Mouse (Mus musculus) hindbrain, postnatal 0 days (tissue): Measurements from ENCODE around the gene Pip4k2b. TPM values are rescaled to one million over a fixed set of nuclear protein-coding genes. Genes with fewer than 3 reads are reported as not detected.
A peak's percentile ranks its signal among the peaks of the same experiment; 100 is the strongest.

Experiments
- ATAC-seq: fragments of 200-750 bp; cut with Nextera tagmentation; 2 replicates; pipeline ENCODE4 v1.8.0; 2017; ENCODE audit warnings: mild to moderate bottlenecking, moderate TSS enrichment, moderate library complexity
- DNase-seq: peaks from one replicate; pipeline ENCODE4 v3.0.0-alpha.2; 2015; ENCODE audit warnings: low spot score
- H3K27ac ChIP-seq: fragments of 300-500 bp; sonication (generic); 2 replicates; pipeline ENCODE4 v1.5.1; 2014; ENCODE audit warnings: mild to moderate bottlenecking
- H3K27me3 ChIP-seq: fragments of 300-500 bp; sonication (generic); 2 replicates; pipeline ENCODE4 v1.6.1; 2014; ENCODE audit warnings: low read length, mixed read lengths; ENCODE audit not compliant: insufficient read depth
- H3K36me3 ChIP-seq: fragments of 300-500 bp; sonication (generic); 2 replicates; pipeline ENCODE4 v1.6.1; 2014; ENCODE audit warnings: low read length, mixed read lengths; ENCODE audit not compliant: insufficient read depth
- H3K4me1 ChIP-seq: fragments of 300-500 bp; sonication (generic); 2 replicates; pipeline ENCODE4 v1.6.1; 2014; ENCODE audit warnings: antibody characterized with exemption, low read length, mixed read lengths; ENCODE audit not compliant: insufficient read depth
- H3K4me2 ChIP-seq: fragments of 300-500 bp; sonication (generic); 2 replicates; pipeline ENCODE4 v1.6.1; 2014; ENCODE audit warnings: low read depth, mild to moderate bottlenecking, low read length, moderate library complexity, mixed read lengths
- H3K4me3 ChIP-seq: fragments of 300-500 bp; sonication (generic); 2 replicates; pipeline ENCODE4 v1.5.1; 2014; ENCODE audit warnings: low read length
- H3K9ac ChIP-seq: fragments of 300-500 bp; sonication (generic); replicated peaks from 2 replicates; pipeline ENCODE4 v1.6.1; 2014; ENCODE audit warnings: mild to moderate bottlenecking, low read length, moderate library complexity, mixed read lengths
- H3K9me3 ChIP-seq: fragments of 300-500 bp; sonication (generic); 2 replicates; pipeline ENCODE4 v1.6.1; 2016; ENCODE audit warnings: low read length, mixed read lengths
- CTCF ChIP-seq: IDR thresholded peaks from 2 replicates; pipeline ENCODE4 v1.5.1; 2016; ENCODE audit warnings: antibody characterized with exemption, control low read depth, low read depth
- WGBS: fragments of 180-500 bp; shearing (Covaris S2); extraction: QIAGEN DNeasy Blood & Tissue Kit; methylation state at CpG from one replicate; pipeline ENCODE4 v1.1.7; 2014; 5-methylcytosine and 5-hydroxymethylcytosine counted together
- polyA plus RNA-seq: library from polyadenylated mRNA; unstranded; fragments of >200 nt; fragmentation: Nextera tagmentation; extraction: Ambion mirVana; gene quantifications from 2 replicates; pipeline ENCODE4 v1.2.1, GENCODE M21; 2015
- total RNA-seq: library from RNA; depleted of rRNA; stranded (reverse); fragments of >200 nt; gene quantifications from 2 replicates; pipeline ENCODE4 v1.2.3, GENCODE M21; 2014

The Pip4k2b gene
- total and polyA plus RNA-seq, 2 experiments from 2014 or later = 5.1 to 127 TPM

DNA sequence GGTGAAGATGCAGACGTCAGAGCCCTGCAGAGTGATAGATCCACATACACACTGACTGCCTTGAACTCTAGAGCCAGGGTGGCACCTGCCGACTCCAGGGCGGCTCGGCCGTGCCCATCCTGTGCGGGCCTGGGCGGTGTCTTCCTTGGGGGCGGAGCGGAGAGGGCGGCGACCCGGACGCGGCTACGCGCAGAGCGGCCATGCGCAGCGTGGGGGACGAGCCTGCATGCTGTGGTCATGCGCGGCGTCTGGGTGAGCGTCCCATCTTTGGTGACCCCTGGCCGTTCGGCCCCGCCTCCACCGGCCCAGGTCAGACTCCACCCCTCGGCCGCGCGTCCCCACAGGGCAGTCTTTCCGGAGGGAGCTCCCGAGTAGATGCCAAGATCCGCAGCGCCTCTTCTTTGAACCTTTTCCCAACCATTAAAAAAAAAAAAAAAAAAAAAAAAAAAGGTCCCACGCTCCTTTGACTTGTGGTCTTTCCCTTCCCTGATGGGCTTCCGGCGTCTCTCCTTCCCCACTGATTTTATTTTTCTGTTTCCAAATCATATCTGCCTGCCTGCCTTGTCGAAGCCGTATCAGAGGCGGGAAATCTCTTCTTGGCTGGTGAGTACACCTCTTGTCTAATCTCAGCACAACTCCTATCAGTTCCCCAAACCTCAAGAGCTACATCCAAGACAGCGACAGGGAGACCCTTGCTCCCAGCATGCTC is 58.7 kb downstream of the Pip4k2b start, which contains the start of gene Cisd3:
Gene Cisd3 (plus strand): TSS at position 214 of the 709 bp plus-strand sequence.
- Histone ChIP-seq H3K4me2 (peak within 1 kb of the TSS; percentile 74), H3K36me3 (peaks cover 15% of the 10 kb centered on the region), H3K27ac (peak within 1 kb of the TSS; percentile 1; the same call in 1 of the 2 replicates), H3K4me1 (0 out of 2 replicates have a peak, but pooled peaks cover 8% of the 10 kb centered on the region), H3K4me3 (peak within 1 kb of the TSS; percentile 38), H3K9me3 (no peaks in the 10 kb centered on the region), H3K27me3 (no peaks in the 10 kb centered on the region), H3K9ac (peak within 1 kb of the TSS; percentile 33)
- ATAC-seq (peak; percentile 71), DNase-seq (peak; percentile 80)
- no peak for TF ChIP-seq CTCF
- 1% methylated on average over 43 of the region's 43 CpGs for WGBS

DNA sequence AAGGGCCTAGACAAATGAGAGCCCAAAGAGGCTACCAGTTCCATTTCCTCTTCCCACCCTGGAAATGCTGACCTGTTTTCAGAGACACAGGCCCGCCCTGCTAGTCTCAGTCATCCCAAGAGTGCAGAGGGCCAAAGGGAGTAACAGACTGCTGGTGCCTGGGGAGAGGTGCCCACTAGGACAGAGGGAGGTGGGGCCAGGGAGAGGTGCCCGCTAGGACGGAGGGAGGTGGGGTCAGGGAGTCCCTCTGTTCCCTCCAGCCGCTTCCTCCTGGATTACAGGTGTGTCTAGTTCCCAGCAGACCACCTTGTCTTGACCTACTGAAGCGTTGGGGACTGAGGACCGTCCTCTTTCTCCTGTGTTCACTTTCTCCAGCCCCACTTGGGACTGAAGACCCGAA is 59.7 kb downstream of the Pip4k2b start:
- H3K9ac ChIP-seq = no peak overlapping the region
- no peaks in the 10 kb centered on the region for H3K9me3 ChIP-seq
- H3K4me2 ChIP-seq = no peak overlapping the region
- DNase-seq (no peak), ATAC-seq (no peak)
- H3K27ac ChIP-seq = no peak overlapping the region
- H3K4me1 ChIP-seq = 0 out of 2 replicates have a peak, but pooled peaks cover 8% of the 10 kb centered on the region
- H3K36me3 ChIP-seq = peaks cover 10% of the 10 kb centered on the region
- H3K4me3 ChIP-seq = no peak overlapping the region
- no peaks in the 10 kb centered on the region for H3K27me3 ChIP-seq
- no peak for TF ChIP-seq CTCF
- WGBS = 45% methylated on average over 7 of the region's 7 CpGs

DNA sequence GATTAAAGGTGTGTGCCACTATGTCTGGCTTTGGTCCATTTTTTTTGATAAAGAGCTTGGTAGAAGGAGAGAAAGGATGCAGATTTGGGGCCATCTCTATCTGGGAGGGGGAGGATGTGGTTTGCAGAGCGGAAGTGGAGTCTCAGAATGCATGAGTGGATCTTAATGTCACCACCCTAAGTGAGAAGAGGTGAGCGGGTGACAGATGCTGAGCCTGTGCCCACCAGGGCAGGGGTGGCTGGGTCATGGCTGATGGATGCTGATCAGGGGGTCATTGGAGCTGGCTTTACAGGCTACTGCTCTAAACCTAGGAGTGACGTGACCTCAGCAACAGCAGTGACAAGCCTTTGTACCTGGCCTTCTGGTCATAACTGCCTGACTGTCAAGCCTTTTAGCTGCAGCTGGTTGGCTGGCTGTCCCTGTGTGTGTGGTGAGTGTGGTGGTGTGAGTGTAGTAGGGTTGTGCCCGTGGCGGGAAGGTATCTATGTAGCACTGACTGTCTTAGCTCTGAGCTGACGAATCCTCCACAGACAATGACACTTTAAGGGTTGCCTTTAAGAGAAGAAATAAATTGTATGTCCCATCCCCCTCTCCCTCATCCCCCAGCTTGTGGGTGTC is 60.3 kb downstream of the Pip4k2b start:
- no peak for ATAC-seq
- H3K9ac ChIP-seq = no peak overlapping the region
- no peak overlapping the region for H3K4me2 ChIP-seq
- H3K4me3 ChIP-seq = no peak overlapping the region
- H3K36me3 ChIP-seq = peaks cover 10% of the 10 kb centered on the region
- H3K4me1 ChIP-seq = 0 out of 2 replicates have a peak, but pooled peaks cover 8% of the 10 kb centered on the region
- no peaks in the 10 kb centered on the region for H3K9me3 ChIP-seq
- no peak for TF ChIP-seq CTCF
- WGBS = 80% methylated on average over 6 of the region's 6 CpGs
- no peak for DNase-seq
- no peak overlapping the region for H3K27ac ChIP-seq
- H3K27me3 ChIP-seq = no peaks in the 10 kb centered on the region

DNA sequence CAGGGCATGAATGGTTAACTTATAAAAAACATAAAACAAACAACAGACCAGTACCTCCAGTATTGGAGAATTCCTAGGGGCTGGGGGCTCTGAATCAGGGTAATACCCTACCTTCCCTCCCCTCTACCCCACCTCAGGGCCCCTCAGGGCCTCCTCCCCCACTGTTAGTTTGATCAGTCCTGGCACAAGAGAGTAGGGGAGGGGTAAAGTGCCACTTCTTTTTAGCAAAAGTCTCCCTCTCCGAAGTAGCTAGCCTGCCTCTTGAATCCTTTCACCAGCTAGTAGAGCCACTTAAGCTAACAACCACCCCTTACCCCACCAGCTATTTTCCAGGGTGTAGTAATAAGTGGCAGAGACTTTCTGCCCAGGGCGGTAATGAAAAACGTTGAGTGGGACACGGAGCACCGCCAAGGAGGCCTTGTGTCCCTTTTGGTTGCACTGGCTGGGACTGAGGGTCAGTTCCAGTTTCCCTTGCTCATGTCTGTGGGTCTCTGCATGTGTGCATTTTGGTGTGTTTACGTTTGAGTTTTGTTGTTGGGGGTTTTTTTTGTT is 61.9 kb downstream of the Pip4k2b start:
- no peak for TF ChIP-seq CTCF
- ATAC-seq = no peak
- WGBS = 79% methylated on average over 6 of the region's 6 CpGs
- Histone ChIP-seq H3K27me3 (no peaks in the 10 kb centered on the region), H3K9me3 (no peaks in the 10 kb centered on the region), H3K9ac (no peak overlapping the region), H3K36me3 (peaks cover 10% of the 10 kb centered on the region), H3K27ac (no peak overlapping the region), H3K4me3 (no peak overlapping the region), H3K4me2 (no peak overlapping the region), H3K4me1 (0 out of 2 replicates have a peak, but pooled peaks cover 8% of the 10 kb centered on the region)
- no peak for DNase-seq

DNA sequence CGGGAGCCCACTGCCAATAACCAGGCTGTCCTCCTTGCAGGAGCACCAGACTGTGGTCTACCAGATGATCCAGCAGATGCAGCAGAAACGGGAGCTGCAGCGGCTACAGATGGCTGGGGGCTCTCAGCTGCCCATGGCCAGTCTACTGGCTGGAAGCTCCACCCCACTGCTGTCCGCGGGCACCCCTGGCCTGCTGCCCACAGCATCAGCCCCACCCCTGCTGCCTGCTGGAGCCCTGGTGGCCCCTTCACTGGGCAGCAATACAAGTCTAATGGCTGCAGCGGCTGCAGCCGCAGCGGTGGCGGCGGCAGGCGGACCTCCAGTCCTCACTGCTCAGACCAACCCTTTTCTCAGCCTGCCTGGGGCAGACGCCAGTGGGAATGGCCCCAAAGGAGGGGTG is 64.1 kb downstream of the Pip4k2b start:
- Histone ChIP-seq H3K27ac (peak overlapping the region; percentile 51; the same call in 1 of the 2 replicates), H3K4me2 (no peak overlapping the region), H3K9me3 (no peaks in the 10 kb centered on the region), H3K27me3 (no peaks in the 10 kb centered on the region), H3K9ac (no peak overlapping the region), H3K4me3 (no peak overlapping the region), H3K4me1 (0 out of 2 replicates have a peak, but pooled peaks cover 2% of the 10 kb centered on the region), H3K36me3 (peaks cover 19% of the 10 kb centered on the region)
- ATAC-seq = peak; percentile 63
- DNase-seq = peak; percentile 79
- 39% methylated on average over 12 of the region's 12 CpGs for WGBS
- no peak for TF ChIP-seq CTCF

DNA sequence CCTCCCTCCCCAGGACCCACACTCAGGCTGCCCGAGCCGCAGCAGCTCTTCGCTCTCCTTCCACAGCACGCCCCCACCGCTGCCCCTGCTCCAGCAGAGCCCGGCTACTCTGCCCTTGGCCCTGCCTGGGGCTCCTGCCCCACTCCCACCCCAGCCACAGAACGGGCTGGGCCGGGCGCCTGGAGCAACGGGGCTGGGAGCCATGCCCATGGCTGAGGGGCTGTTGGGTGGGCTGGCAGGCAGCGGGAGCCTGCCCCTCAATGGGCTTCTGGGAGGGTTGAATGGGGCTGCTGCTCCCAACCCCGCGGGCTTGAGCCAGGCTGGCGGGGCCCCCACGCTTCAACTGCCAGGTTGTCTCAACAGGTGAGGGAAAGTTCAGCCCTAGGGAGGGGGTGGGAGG is 66.2 kb downstream of the Pip4k2b start:
- H3K36me3 ChIP-seq = peaks cover 37% of the 10 kb centered on the region
- DNase-seq = no peak

More for the DNA sequence above, 66.2 kb downstream of the Pip4k2b start:
- no peak overlapping the region for H3K4me3 ChIP-seq
- H3K27me3 ChIP-seq = no peaks in the 10 kb centered on the region
- no peaks in the 10 kb centered on the region for H3K4me1 ChIP-seq
- H3K9ac ChIP-seq = no peak overlapping the region
- ATAC-seq = peak; percentile 19; the same call in 1 of the 2 replicates
- H3K4me2 ChIP-seq = no peak overlapping the region
- no peaks in the 10 kb centered on the region for H3K9me3 ChIP-seq
- 63% methylated on average over 15 of the region's 15 CpGs for WGBS
- no peak for TF ChIP-seq CTCF
- no peak overlapping the region for H3K27ac ChIP-seq
